9 mouse cellular contexts compared by ENCODE assay signal in genomic region chr1:41390102-41390884, GRCm38 (mm10).
A peak's percentile ranks its signal among the peaks of the same experiment; 100 is the strongest.
DNase-seq lines count a peak whose midpoint lies in the region; ATAC-seq lines count a peak whose summit lies in the region.
"Had no signal": no experiment of that assay in that cellular context is flagged by ENCODE, and none has a peak within 500 bp of the region (broad histone marks: within the 10 kb centered on the region; RNA-seq: fewer than 3 reads in every experiment).

No protein-coding gene starts in this region.

- 38% methylated on average over 11 of the region's 11 CpGs for WGBS in limb, embryonic 10.5 days
- WGBS in midbrain, embryonic 14.5 days = 2% methylated on average over 11 of the region's 11 CpGs

- H3K9ac ChIP-seq in midbrain, embryonic 14.5 days (replicated peaks; ENCODE audit: low read length) = no peak overlapping the region

- no peaks in the 10 kb centered on the region for H3K36me3 ChIP-seq in limb, embryonic 10.5 days
- no peaks in the 10 kb centered on the region for H3K36me3 ChIP-seq in midbrain, embryonic 14.5 days (ENCODE audit: control insufficient read depth, insufficient read depth, low read length)

- H3K4me3 ChIP-seq in limb, embryonic 10.5 days = no peak overlapping the region
- H3K4me3 ChIP-seq in midbrain, embryonic 14.5 days (replicated peaks; ENCODE audit: low read depth, low read length) = no peak overlapping the region
- H3K4me3 ChIP-seq: megakaryocyte, embryonic 14.5 days had no signal

- H3K27ac ChIP-seq in limb, embryonic 10.5 days = 0 out of 2 replicates have a peak overlapping the region, but pooled peaks have one; percentile 28
- H3K27ac ChIP-seq in midbrain, embryonic 14.5 days (replicated peaks; ENCODE audit: low read depth, low read length) = peak overlapping the region; percentile 79

- peak overlapping the region; percentile 28 for H3K4me2 ChIP-seq in midbrain, embryonic 14.5 days (ENCODE audit: low read length)

- peaks cover 23% of the 10 kb centered on the region for H3K4me1 ChIP-seq in limb, embryonic 10.5 days
- H3K4me1 ChIP-seq in midbrain, embryonic 14.5 days (ENCODE audit: control insufficient read depth, insufficient read depth, low read length) = peaks cover 27% of the 10 kb centered on the region
- H3K4me1 ChIP-seq: megakaryocyte, embryonic 14.5 days had no signal

- DNase-seq in MN1 (ENCODE audit: low spot score) = peak; percentile 87
- peak; percentile 94 for DNase-seq in embryo, embryonic 10 days (ENCODE audit: low spot score)
- peak; percentile 57 to 68 for DNase-seq in heart, adult 9 months (ENCODE audit: low spot score in 2 of 2)
- DNase-seq in kidney, adult 9 months = peak; percentile 61
- peak; percentile 49 for DNase-seq in limb, embryonic 10.5 days (ENCODE audit: low spot score)
- peak; percentile 94 for DNase-seq in midbrain, embryonic 14.5 days
- peak; percentile 43 for DNase-seq in testis, postnatal 10 days (ENCODE audit: low spot score)
- no peak for DNase-seq in gastrocnemius, adult 8-10 months (ENCODE audit: low spot score in 2 of 2)

- no peaks in the 10 kb centered on the region for H3K9me3 ChIP-seq in limb, embryonic 10.5 days (replicated peaks)
- no peaks in the 10 kb centered on the region for H3K9me3 ChIP-seq in midbrain, embryonic 14.5 days (ENCODE audit: control insufficient read depth, low read length)

- peak; percentile 92 for ATAC-seq in midbrain, embryonic 14.5 days (ENCODE audit: low FRiP score, low TSS enrichment)

- H3K27me3 ChIP-seq in limb, embryonic 10.5 days (ENCODE audit: low read depth, poor library complexity, severe bottlenecking) = no peaks in the 10 kb centered on the region
- no peaks in the 10 kb centered on the region for H3K27me3 ChIP-seq in midbrain, embryonic 14.5 days (ENCODE audit: control insufficient read depth, insufficient read depth, low read length)
- H3K27me3 ChIP-seq: megakaryocyte, embryonic 14.5 days had no signal

Comparison
In these comparisons a context has a peak if more than half of its experiments do, and no peak if none do; other contexts are left out.
1. DNase-seq: peak in MN1 (single experiment), embryo, embryonic 10 days (single experiment), heart, adult 9 months (2 of 2), kidney, adult 9 months (single experiment), limb, embryonic 10.5 days (single experiment), midbrain, embryonic 14.5 days (single experiment) and testis, postnatal 10 days (single experiment); none in gastrocnemius, adult 8-10 months (0 of 2).